Mouse (Mus musculus) kidney, postnatal 25 days (tissue): ENCODE data around the gene Ifnb1.
"Not testable (repeated sequence)": the region's sequence is repeated elsewhere in the genome, so short reads cannot be mapped to it uniquely, and the experiment has no call there.

Experiments used
- DNase-seq, 2 experiments: peaks; one replicate each; pipeline ENCODE4 v3.0.0; 2021; ENCODE audit warnings: mixed read lengths in 2 of 2

The Ifnb1 gene

DNA sequence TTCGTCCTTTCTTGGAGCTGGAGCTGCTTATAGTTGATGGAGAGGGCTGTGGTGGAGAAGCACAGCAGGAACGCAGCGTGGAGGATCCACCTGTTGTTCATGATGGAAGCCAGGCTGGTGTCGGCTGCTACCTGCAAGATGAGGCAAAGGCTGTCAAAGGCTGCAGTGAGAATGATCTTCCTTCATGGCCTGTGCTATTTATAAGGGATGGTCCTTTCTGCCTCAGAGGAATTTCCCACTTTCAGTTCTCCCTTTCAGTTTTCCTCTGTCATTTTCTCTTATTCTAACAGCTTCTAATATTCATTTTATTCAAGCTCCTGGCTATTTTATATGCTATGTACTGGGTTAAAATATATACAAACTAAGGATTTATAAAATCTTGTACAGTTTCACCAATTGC is at the start of gene Ifnb1:
Ifnb1 (minus strand) TSS at position 101 of the 400 bp plus-strand sequence.
- DNase-seq: no peak

DNA sequence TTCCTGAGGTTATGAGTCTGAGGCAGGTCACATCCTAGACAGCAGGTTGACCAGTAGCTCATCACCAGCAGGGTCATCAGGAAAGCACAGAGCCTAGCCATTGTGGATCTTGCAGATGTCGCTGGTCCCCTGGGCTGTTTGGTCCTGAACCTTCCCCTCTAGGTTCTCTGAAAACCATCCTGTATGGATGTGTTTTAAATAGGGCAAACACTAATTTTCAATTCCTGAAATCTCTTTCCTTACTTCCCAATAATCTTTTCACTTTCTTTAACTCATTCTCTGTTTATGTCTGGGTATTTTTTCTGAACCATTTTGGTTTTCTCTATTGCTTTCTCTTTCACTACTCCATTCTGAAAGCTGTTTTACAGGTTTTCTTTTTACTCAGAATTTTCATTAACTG is 49.1 kb upstream of the Ifnb1 start, which contains the start of gene Ifna14:
Ifna14 (minus strand) TSS at position 101 of the 400 bp plus-strand sequence.
- DNase-seq: no peak

DNA sequence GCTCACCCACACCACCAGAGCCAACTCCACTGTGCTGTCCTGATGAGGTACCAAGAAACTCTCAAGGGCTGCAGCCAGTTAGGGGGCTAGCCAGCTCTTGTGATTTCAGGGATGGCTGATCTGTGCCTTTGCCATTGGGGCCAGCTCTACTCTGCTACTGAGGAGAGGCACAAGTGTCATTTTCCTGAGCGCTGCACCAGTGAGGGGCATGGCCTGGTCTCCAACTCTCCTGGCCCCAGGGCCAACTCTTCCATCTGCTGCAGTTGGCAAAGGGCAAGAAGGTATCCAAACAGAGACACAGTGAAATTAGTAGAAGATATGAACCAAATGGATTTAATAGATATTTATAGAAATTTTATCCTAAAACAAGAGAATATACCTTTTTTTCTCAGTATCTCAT is 39.2 kb upstream of the Ifnb1 start:
- no peak for DNase-seq

DNA sequence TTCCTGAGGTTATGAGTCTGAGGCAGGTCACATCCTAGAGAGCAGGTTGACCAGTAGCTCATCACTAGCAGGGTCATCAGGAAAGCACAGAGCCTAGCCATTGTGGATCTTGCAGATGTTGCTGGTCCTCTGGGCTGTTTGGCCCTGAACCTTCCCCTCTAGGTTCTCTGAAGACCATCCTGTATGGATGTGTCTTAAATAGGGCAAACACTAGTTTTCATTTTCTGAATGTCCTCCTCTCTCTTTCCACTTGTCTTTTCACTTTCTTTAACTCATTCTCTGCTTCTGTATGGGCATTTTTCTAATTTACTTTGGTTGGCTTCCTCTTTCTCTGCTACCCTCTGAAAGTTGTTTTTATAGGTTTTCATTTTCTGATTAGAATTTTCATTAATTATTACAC is 35.6 kb upstream of the Ifnb1 start, which contains the start of gene Ifna15:
Ifna15 (minus strand) TSS at position 101 of the 400 bp plus-strand sequence.
- not testable (repeated sequence) for DNase-seq

DNA sequence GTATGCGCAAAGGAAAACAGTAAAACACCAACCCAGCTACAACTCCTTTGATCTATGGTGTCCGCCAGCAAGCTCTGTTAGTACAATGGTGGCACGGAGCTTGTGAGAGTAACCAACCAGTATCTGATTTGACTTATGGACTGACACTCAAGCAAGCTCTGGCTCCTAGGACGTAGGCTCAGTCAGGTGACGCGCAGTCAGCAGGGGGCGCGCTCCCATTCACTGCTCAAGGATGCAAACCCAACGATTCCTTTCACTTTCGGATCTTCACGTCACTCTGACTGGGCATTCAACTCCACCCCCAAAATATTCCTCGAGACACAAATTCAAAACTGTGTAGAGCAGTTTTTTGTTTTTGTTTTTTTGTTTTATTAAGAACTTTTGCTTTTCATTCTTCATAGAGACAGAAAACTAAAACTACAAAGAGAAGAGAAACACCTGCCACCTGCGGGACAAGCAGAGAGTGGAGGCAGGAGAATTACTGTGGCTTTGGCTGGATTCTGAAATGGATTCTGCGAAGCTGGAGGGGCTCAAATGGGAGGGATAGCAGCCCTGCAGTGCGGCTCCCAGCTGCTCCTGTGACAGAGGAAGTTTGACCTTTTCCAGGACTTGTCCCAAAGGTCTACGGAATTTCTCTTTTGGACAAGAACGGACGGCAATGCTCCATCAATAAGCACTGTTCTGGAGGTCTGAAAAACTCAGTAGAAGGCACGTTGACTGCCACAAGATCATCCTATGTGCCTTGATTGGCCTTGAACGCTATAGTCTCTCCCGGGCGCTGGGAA is 27.8 kb upstream of the Ifnb1 start:
- DNase-seq: peak; percentile 85 to 89

DNA sequence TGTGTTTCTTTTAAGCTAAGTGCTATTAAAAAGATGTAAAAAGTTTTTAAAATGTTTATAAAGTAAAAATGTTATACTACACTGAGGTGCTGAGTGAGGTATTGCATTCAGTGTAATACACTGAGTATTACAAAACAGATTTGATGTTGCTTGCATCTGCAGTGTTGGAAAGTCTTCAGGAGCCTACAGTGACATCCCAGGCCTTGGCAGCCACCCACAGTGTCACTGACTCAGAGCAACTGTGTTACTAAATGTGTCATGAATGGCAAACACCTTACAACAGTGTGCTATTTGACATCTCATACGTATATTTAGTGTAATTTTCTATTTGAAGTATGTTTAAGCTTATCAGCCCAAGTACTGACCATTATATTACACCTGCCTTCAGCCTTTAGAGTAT is 25.4 kb upstream of the Ifnb1 start:
- no peak for DNase-seq

DNA sequence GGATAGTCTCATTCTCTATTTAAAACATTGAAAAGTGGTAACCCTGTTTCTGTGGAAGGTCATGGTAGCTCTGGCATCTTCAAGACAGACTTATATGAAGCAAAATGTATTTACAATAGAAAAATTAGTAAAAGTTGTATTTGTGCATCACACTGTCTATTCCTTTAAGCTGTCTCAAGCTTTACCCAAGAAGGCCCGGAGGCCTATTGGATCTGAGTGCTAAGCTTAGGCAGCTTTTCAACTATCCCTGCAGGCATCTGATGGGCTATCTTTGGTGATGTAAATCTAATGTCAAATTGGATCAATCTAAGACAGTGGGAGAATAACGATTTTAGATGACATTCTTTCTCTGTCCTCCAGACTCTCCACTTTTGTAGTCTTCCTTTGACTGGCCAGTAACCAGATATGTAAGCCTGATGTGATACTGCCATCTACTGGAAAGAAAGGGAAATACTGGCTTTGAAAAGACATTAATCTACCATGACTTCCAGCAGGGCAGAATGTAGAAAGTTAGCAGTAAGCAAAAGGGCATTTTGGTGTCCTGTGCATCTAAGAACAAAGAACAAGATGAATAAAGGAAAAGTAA is 21.2 kb upstream of the Ifnb1 start:
- DNase-seq: no peak

DNA sequence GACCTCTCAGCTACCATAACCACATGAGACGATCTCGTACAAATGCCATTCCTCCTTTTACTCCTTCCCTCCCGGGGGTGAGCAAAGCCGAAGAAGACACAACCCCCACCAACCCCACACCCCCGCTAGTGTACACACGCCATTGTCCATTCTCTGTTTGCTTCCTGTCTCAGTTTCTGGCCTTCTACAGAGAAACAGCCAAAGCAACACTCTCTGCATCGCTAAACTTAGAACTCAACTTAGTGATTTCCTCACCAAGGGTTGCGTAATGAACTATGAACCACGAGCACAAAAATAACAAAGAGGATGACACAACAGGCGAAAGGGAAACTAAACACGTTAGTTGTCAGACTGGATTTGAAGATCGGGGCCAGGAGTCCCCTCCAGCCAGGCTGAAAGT is 14.8 kb upstream of the Ifnb1 start:
- DNase-seq: no peak

DNA sequence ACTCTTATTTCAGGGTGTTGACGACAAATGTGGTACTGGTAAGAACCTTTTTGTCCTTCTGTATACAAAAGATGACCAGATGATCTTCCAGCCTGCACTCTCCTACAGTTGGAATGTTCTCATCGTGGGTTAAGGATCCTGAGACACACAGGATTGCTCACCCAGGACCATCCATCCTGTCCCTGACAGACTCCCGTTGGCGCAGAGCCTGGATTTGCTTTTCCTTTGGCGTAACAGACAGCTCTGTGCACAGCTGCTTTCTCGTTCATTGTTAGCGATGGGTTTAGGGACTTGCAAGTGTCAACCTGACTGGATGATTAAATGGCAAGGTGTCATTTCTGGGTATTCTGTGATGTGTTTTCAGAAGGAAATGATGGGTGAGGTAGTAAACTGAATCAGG is 14.1 kb upstream of the Ifnb1 start:
- peak; percentile 49 to 62 for DNase-seq

DNA sequence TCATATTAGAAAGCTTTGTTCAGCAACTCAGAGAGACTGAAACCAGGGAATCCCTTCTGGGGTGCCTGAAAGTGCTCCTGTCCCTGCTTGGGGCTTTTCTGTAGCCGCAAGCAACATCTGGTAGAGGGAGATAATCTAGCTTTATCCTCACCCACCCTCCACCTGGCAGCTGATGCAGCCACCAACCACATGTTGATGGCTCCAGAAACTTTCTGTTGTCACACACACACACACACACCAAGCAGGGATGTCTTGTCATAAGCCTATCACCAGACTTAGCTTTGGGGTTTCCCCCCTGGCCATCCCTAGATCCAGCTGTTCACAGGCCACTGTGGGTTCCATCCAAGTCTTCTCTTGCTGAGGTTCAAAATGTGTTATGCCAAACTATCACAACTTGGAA is 13.2 kb upstream of the Ifnb1 start:
- no peak for DNase-seq

DNA sequence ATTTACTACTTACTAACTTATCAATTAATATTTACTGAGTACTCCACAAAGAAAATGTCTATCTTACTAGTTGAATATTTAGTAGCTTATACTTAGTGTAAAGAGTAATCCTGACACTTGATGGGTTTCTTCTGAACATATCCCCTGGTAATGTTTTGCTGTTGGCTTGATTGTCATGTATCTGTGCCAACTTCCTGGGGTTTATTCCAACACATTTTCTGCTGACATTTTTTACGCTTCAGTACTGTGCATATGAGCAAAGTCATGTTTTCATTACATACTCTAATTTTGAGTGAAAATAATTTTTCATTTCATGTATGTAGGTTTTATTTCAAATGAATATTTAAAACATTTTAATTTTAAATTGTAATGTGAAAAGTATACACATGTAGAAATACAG is 12.3 kb upstream of the Ifnb1 start:
- DNase-seq: no peak

DNA sequence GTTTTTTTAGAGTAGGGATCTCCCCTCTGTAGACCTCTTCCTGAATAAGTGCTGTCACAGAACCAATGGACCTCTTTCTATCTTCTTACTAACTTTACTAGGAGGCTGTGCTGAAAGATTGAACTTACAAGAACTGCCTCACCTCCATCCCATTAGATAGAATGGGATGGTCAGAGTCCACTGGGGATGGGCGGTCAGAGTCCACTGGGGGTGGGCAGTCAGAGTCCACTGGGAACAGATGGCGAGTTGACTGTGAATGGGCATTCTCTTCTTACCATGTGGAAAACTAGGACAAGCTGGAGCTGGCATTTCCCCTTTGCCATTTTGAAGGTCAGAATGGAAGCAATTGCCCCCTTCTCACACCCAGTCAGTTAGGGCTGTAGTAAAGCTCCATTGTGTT is 10.9 kb upstream of the Ifnb1 start:
- DNase-seq: peak; percentile 52 to 69

DNA sequence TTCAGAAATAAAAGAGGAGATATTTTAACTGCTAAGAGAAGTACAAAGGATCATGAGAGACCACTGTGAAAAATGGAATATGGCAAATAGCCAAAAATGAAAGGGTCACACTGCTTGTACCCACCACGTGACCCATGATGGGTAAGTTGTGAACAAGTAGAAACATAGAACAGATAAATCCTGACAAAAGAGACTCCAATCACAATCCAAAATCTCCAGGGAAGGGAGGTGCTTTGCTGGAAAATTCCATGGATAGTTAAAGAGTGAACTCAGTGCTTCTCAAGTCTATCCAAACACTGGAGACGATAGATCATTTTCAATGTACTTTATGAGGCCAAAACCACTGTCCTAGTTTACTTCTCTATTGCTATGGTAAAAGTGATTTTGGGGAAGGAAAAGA is 8.3 kb upstream of the Ifnb1 start:
- no peak for DNase-seq

DNA sequence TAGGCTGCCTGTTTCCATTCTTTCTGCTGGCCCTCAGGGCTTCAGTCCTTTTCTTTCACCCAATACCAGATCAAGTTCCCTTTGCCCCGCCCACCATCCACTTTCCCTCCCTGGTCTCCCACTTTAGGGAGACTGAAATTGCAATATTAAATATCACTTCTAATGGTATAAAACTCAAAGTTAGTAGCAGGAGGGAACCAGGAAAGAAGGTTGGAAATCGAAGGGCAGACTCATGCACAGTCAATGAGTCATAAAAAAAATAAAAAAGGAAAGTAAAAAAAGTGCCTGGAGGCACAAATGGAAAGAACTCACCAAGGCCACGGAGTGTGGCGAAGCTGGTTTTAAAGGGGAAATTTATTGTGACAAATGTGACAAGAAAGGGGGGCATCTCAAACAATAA is 7.7 kb upstream of the Ifnb1 start:
- DNase-seq: no peak

DNA sequence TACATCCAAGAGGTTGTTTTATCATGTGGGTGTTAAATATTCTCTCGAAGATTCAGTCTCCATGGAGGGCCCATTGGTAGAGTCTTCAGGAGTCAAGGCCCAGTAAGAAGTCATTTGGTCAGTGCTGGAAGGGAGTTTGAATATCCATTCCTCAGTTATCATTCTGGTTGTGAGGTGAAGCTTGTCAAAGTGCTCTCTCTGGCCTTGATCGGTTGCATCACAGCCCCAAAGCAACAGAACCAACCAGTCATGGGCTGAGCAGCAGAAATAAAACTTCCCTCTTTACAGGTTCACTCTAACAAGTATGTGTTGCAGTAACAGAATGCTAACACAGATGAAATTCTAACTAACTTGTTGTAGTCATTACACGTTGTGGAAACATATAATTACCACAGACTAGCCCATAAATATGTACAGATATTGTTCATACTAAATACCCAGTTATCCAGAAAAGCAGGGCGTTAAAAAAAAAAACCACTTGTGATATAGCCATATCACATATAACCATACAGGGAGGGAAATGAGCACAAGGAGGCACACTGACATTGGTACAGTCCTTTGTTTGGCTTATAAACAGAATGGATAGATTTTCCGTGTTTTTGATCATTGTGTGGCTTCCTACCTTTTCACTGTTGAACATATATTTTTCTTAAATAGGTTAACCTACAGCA is 3.9 kb upstream of the Ifnb1 start:
- DNase-seq: no peak

DNA sequence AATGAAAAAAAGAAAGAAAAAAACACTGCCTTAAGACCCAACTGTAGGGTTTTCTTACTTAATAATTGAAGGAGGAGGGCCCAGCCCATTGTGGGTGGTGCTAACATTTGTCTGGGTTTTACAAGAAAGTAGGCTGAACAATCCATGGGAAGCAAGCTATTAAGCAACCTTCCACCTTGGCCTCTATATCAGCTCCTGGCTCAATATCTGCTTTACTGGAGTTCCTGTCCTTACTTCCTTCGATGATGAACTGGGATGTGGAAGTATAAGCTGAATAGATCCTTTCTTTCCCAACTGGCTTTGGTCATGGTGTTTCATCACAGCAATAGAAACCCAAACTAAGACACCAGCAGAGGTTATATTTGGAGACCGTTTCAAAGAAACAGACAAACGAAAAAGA is 2.8 kb upstream of the Ifnb1 start:
- DNase-seq: no peak

DNA sequence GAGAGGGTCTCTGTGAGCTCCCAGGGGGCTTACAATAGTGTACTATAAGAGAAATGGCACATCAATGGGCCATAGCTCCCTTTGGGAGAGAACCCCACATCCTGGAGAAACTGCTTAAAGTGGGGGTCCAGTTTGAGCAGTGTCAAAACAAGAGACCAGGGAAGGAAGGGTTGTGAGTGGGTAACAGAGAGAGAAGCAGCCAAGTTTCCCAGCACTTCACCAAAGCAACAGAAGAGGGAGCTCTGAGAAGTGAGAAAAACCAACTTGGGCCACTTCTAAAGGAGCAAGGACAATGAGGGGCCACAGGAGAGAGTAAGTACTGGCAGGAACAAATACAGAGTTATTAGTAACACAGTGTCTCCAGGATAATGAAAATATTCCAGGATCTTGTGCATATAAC is 667 bp upstream of the Ifnb1 start:
- DNase-seq: peak in 1 of 2 experiments; percentile 52

DNA sequence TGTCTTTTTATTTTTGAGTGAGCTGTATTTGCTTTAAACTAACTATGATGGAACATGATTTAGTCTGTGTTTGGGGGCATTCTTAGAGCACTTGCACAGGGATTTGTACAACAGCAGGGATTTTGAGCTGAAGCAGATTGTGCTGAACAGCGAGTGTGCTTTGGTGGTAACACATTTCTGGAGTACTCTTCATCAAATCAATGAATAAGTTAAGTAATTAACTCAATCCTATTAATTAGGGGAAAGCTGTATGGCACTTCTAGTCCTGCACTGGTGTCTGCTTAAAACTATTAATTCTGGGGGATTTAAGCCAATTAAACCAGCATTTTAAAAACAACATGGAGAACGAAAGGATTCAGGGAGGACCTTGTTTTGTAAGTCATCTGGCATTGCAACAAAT is 4.6 kb downstream of the Ifnb1 start:
- DNase-seq: no peak

DNA sequence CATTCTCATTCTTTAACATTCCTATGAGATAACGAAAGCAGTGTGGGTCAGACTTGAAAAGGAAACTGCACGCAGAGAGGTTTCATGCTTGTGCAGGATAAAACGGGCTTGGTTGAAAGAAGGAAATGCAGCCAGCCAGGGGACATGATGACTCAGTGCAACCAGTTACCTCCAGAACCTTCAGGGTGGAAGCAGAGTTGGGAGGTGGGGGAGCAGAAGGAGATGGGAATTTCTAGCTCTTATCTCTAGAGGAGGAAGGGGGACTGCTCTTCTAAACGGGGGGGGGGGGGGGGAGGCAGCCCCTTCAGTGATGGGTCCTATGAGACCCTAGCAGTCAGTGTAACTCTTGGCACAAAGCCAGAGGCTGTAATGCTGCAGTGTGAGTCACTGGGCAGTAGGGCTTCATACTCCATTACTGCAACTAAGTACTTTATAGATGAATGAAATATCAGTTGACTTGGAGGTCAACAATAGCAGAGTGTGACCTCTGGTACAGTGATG is 6.8 kb downstream of the Ifnb1 start:
- DNase-seq: peak; percentile 46 to 69

DNA sequence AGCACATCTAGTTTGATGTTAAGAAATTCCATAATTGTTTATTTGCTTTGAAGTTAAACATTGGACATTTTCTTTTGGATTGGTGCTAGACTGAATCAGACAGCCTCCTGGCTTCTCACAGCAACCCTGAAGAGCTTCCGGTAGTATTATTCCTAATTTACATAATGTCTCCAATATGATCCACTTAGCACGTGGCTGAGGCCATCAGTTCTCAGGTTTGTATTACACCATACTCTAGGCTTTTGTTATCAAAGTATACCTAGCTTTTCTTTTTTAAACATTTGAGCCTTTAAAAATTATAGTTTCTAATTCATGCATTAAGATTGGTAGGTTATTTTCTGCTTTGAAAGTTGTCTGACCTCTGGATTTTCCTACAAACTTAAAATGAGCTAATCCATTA is 7.3 kb downstream of the Ifnb1 start:
- DNase-seq: no peak

DNA sequence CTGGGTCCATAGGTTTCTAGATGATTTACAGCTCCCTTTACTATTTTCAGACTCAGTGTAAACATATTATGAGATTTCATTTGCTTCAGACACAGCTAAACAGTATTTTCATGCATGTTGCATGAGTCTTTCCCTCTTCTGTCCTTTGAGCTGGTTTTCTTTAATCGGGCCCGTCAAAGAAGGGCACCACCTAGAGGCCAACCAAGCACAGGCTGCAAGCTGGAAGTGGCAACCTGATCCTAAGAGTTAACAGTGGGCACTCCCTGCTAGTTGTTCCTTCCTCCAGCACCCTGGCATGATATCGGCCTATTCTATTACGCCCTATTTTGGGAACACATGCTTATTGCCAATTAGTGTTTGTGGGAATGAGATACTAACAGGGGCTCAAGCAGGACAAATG is 8.2 kb downstream of the Ifnb1 start:
- peak; percentile 48 to 74 for DNase-seq

DNA sequence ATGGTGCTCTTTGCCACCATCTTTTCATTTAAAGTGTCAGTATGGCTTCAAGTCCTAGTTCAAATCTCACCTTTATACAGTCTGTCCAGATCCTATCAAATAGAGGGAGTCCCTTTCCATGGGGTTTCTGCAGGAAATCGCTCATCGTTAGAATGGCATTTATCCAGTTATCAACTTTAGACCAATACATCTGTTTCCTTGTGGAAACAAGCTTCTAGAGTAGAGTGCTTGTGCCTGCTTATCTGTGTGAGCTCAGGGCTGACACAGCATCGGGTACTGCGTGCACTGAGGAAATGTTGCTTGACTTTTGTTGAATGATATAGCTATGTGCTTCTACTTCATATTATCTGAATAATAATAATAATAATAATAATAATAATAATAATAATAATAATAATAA is 8.8 kb downstream of the Ifnb1 start:
- DNase-seq: no peak

DNA sequence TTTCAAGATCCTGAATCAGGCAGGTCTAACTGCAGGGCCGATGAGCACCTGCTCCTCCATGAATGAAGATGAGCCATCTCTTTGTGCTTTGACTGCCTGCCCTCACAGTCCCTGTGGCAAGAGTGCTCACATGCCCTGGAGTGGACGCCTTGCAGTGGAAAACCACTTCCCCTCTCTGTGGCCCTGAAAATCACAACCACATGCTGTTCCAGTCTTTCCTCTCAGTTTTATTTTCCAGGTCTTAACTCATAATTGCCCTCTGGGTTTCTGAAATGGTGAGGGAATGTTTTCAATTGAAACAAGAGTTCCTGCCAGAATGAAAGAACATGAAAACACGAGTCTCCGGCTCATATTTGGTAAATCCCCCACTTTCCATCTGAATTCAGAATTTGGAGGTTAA is 18.8 kb downstream of the Ifnb1 start:
- DNase-seq: no peak

DNA sequence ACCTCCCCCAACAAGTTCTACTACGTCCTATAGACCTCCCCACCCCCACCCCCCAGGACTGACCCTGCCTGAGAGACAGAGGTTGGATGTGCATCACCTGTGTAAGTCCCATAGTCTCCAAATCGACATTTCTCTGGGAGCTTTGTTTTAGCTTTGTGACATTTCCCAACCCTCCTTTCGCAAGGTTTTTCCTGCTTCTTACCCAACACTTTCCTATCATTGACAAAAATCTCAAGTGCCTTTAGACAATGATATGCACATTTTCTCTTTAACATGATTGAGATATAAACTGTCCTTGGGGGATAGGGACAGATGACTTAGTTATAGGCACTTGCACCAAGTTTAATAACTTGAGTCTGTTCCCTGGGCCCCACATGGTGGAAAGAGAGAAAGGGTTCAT is 21.3 kb downstream of the Ifnb1 start:
- no peak for DNase-seq
